In genomic region chr5:45857254-45858011, GRCm38 (mm10) we compare ENCODE assay signal across 1 mouse cellular context.
TF ChIP-seq lines count a peak whose summit lies in the region.

TSS of gene Lcorl (minus strand) at chr5:45857615.

TF ChIP-seq in CH12.LX, 34 proteins besides CTCF, POLR2A, EP300 and RAD21 (continued from another document):
- TF ChIP-seq ZKSCAN1 (IDR thresholded peaks at IDR 0.05; ENCODE audit: borderline replicate concordance, low read depth, low read length) (no peak), MAZ (IDR thresholded peaks at IDR 0.05; ENCODE audit: low read depth, low read length) (peak; percentile 96), ZMIZ1 (IDR thresholded peaks at IDR 0.05; ENCODE audit: low read depth, low read length) (no peak), CHD1 (IDR thresholded peaks at IDR 0.05; ENCODE audit: low read depth, low read length) (no peak), GABPA (IDR thresholded peaks at IDR 0.05; ENCODE audit: insufficient replicate concordance, low read depth, low read length) (peak; percentile 86; the same call in 1 of the 2 replicates), TCF12 (IDR thresholded peaks at IDR 0.05; ENCODE audit: low read depth, low read length) (peak; percentile 74), ELF1 (IDR thresholded peaks at IDR 0.05; ENCODE audit: low read depth, low read length) (peak; percentile 72), HCFC1 (IDR thresholded peaks at IDR 0.05; ENCODE audit: low read depth, low read length) (peak; percentile 100), MYC (IDR thresholded peaks at IDR 0.05; ENCODE audit: low read depth, low read length) (peak; percentile 75; the same call in 1 of the 2 replicates), NELFE (IDR thresholded peaks at IDR 0.05; ENCODE audit: low read depth, low read length) (peak; percentile 64), MAX (IDR thresholded peaks at IDR 0.05; ENCODE audit: low read length) (peak; percentile 83; the same call in 1 of the 2 replicates), ZC3H11A (IDR thresholded peaks at IDR 0.05; ENCODE audit: low read depth, low read length) (no peak)
